ENCODE assay signal across 8 mouse cellular contexts in genomic region chr11:69123056-69123692, GRCm38 (mm10). TPM values are rescaled to one million over a fixed set of nuclear protein-coding genes. Genes with fewer than 3 reads are reported as not detected.
DNase-seq lines count a peak whose midpoint lies in the region; ATAC-seq and TF ChIP-seq lines count a peak whose summit lies in the region.

No protein-coding gene starts in this region.

- no peaks in the 10 kb centered on the region for H3K36me3 ChIP-seq in embryonic facial prominence, embryonic 12.5 days
- no peaks in the 10 kb centered on the region for H3K36me3 ChIP-seq in kidney, embryonic 14.5 days (ENCODE audit: control insufficient read depth, insufficient read depth, low read length)
- no peaks in the 10 kb centered on the region for H3K36me3 ChIP-seq in limb, embryonic 14.5 days (ENCODE audit: control insufficient read depth, insufficient read depth, low read length)
- no peaks in the 10 kb centered on the region for H3K36me3 ChIP-seq in midbrain, postnatal 0 days (ENCODE audit: insufficient read depth, low read length)

- H3K4me1 ChIP-seq in embryonic facial prominence, embryonic 12.5 days, result peaks cover 36% of the 10 kb centered on the region
- H3K4me1 ChIP-seq in kidney, embryonic 14.5 days (ENCODE audit: control insufficient read depth, insufficient read depth, low read length), result peaks cover 30% of the 10 kb centered on the region; the same call in 1 of the 2 replicates
- H3K4me1 ChIP-seq in limb, embryonic 14.5 days (ENCODE audit: control insufficient read depth, insufficient read depth, low read length), result peaks cover 26% of the 10 kb centered on the region
- peaks cover 13% of the 10 kb centered on the region for H3K4me1 ChIP-seq in midbrain, postnatal 0 days (ENCODE audit: insufficient read depth, low read length)

- under 1% methylated on average over 29 of the region's 29 CpGs for WGBS in embryonic facial prominence, embryonic 12.5 days
- WGBS in kidney, embryonic 14.5 days, result under 1% methylated on average over 29 of the region's 29 CpGs
- WGBS in limb, embryonic 14.5 days, result under 1% methylated on average over 29 of the region's 29 CpGs
- WGBS in midbrain, postnatal 0 days, result under 1% methylated on average over 29 of the region's 29 CpGs

- TF ChIP-seq POLR2A in limb, embryonic 14.5 days (IDR thresholded peaks at IDR 0.05; ENCODE audit: borderline replicate concordance, extremely low read depth, insufficient read depth, insufficient read length), result no peak

- peak; percentile 77 to 81 for DNase-seq in urinary bladder, adult 18-20 months (ENCODE audit: low spot score in 2 of 2)
- DNase-seq in urinary bladder, postnatal 10 days (ENCODE audit: low spot score), result no peak
- DNase-seq in heart, adult 9 months (ENCODE audit: low spot score in 2 of 2), result peak; percentile 78 to 92
- DNase-seq in limb, embryonic 14.5 days (ENCODE audit: low spot score), result peak; percentile 93
- DNase-seq in midbrain, postnatal 0 days (ENCODE audit: low spot score), result peak; percentile 94
- DNase-seq in spleen, postnatal 36 days (ENCODE audit: low spot score in 2 of 2), result peak; percentile 88 to 91

- H3K27ac ChIP-seq in embryonic facial prominence, embryonic 12.5 days, result peak overlapping the region; percentile 82
- peak overlapping the region; percentile 78 for H3K27ac ChIP-seq in kidney, embryonic 14.5 days (ENCODE audit: low read depth, low read length)
- peak overlapping the region; percentile 81 for H3K27ac ChIP-seq in limb, embryonic 14.5 days (replicated peaks; ENCODE audit: low read depth, low read length)
- peak overlapping the region; percentile 66 for H3K27ac ChIP-seq in midbrain, postnatal 0 days (ENCODE audit: low read depth, low read length)

- TF ChIP-seq CTCF in midbrain, postnatal 0 days (IDR thresholded peaks at IDR 0.05), result peak; percentile 58

- H3K4me2 ChIP-seq in embryonic facial prominence, embryonic 12.5 days (replicated peaks), result peak overlapping the region; percentile 88
- peak overlapping the region; percentile 95 for H3K4me2 ChIP-seq in kidney, embryonic 14.5 days (replicated peaks; ENCODE audit: low read depth, low read length)
- peak overlapping the region; percentile 90 for H3K4me2 ChIP-seq in limb, embryonic 14.5 days (replicated peaks; ENCODE audit: low read depth, low read length, severe bottlenecking)
- H3K4me2 ChIP-seq in midbrain, postnatal 0 days (ENCODE audit: low read depth, low read length, poor library complexity, severe bottlenecking), result peak overlapping the region; percentile 98

- peak overlapping the region; percentile 77 for H3K4me3 ChIP-seq in embryonic facial prominence, embryonic 12.5 days
- H3K4me3 ChIP-seq in kidney, embryonic 14.5 days (ENCODE audit: low read length), result peak overlapping the region; percentile 80
- peak overlapping the region; percentile 74 for H3K4me3 ChIP-seq in limb, embryonic 14.5 days (replicated peaks; ENCODE audit: low read length)
- peak overlapping the region; percentile 67 for H3K4me3 ChIP-seq in midbrain, postnatal 0 days (ENCODE audit: low read depth, low read length)

- peak overlapping the region; percentile 72 for H3K9ac ChIP-seq in embryonic facial prominence, embryonic 12.5 days
- peak overlapping the region; percentile 62 for H3K9ac ChIP-seq in kidney, embryonic 14.5 days (ENCODE audit: low read depth, low read length)
- peak overlapping the region; percentile 65 for H3K9ac ChIP-seq in limb, embryonic 14.5 days (ENCODE audit: low read depth, low read length, severe bottlenecking)
- H3K9ac ChIP-seq in midbrain, postnatal 0 days (replicated peaks; ENCODE audit: low read length, poor library complexity, severe bottlenecking), result peak overlapping the region; percentile 70

- H3K27me3 ChIP-seq in embryonic facial prominence, embryonic 12.5 days, result no peaks in the 10 kb centered on the region
- no peaks in the 10 kb centered on the region for H3K27me3 ChIP-seq in kidney, embryonic 14.5 days (ENCODE audit: control insufficient read depth, insufficient read depth, low read length)
- no peaks in the 10 kb centered on the region for H3K27me3 ChIP-seq in limb, embryonic 14.5 days (ENCODE audit: control insufficient read depth, insufficient read depth, low read length)
- peaks cover 4% of the 10 kb centered on the region; the same call in 1 of the 2 replicates for H3K27me3 ChIP-seq in midbrain, postnatal 0 days (ENCODE audit: insufficient read depth, low read length)

- H3K9me3 ChIP-seq in embryonic facial prominence, embryonic 12.5 days, result no peaks in the 10 kb centered on the region
- H3K9me3 ChIP-seq in kidney, embryonic 14.5 days (ENCODE audit: control insufficient read depth, low read length), result no peaks in the 10 kb centered on the region
- H3K9me3 ChIP-seq in limb, embryonic 14.5 days (ENCODE audit: control insufficient read depth, low read length), result no peaks in the 10 kb centered on the region
- no peaks in the 10 kb centered on the region for H3K9me3 ChIP-seq in midbrain, postnatal 0 days (ENCODE audit: low read length)

- ATAC-seq in embryonic facial prominence, embryonic 12.5 days (ENCODE audit: insufficient number of reproducible peaks, insufficient read depth, low FRiP score, low TSS enrichment), result no peak
- peak; percentile 5; the same call in 1 of the 2 replicates for ATAC-seq in kidney, embryonic 14.5 days (ENCODE audit: low FRiP score, low TSS enrichment)
- no peak for ATAC-seq in limb, embryonic 14.5 days (ENCODE audit: low FRiP score, low read depth)
- 0 out of 2 replicates have a peak, but pooled peaks have one; percentile 4 for ATAC-seq in midbrain, postnatal 0 days (ENCODE audit: low FRiP score)

RNA-seq across cellular contexts. Expression of gene 9130213A22Rik, which starts 0.8 kb away (rescaled TPM):
- polyA plus RNA-seq in embryonic facial prominence, embryonic 12.5 days (2016; fragmentation: Nextera tagmentation; extraction: Ambion mirVana), result 0.14 and 0.40 TPM in 2 replicates
- polyA plus RNA-seq in kidney, embryonic 14.5 days (2014; fragmentation: Nextera tagmentation; extraction: Ambion mirVana), result 0.11 and 0.43 TPM in 2 replicates
- polyA plus RNA-seq in limb, embryonic 14.5 days (2012; rRNA removed), result 1.1 and 1.4 TPM in 2 replicates
- 0.41 and 0.77 TPM in 2 replicates for polyA plus RNA-seq in limb, embryonic 14.5 days (2014; fragmentation: Nextera tagmentation; extraction: Ambion mirVana)
- 1.0 and 1.6 TPM in 2 replicates for total RNA-seq in midbrain, postnatal 0 days (2014; rRNA removed)
- 1.2 and 1.4 TPM in 2 replicates for polyA plus RNA-seq in midbrain, postnatal 0 days (2015; fragmentation: Nextera tagmentation; extraction: Ambion mirVana)

RNA-seq across cellular contexts. Expression of gene Aloxe3, which starts 2.5 kb away (rescaled TPM):
- 0.47 and 0.89 TPM in 2 replicates for polyA plus RNA-seq in embryonic facial prominence, embryonic 12.5 days (2016; fragmentation: Nextera tagmentation; extraction: Ambion mirVana)
- 0.54 and 1.1 TPM in 2 replicates for polyA plus RNA-seq in kidney, embryonic 14.5 days (2014; fragmentation: Nextera tagmentation; extraction: Ambion mirVana)
- polyA plus RNA-seq in limb, embryonic 14.5 days (2012; rRNA removed), result 1.6 TPM in 2 replicates
- polyA plus RNA-seq in limb, embryonic 14.5 days (2014; fragmentation: Nextera tagmentation; extraction: Ambion mirVana), result 1.6 and 2.2 TPM in 2 replicates
- total RNA-seq in midbrain, postnatal 0 days (2014; rRNA removed), result 16.3 and 19.4 TPM in 2 replicates
- polyA plus RNA-seq in midbrain, postnatal 0 days (2015; fragmentation: Nextera tagmentation; extraction: Ambion mirVana), result 17.8 and 21.4 TPM in 2 replicates

RNA-seq across cellular contexts. Expression of gene Hes7, which starts 3.0 kb away (rescaled TPM):
- 0.65 and 0.73 TPM in 2 replicates for polyA plus RNA-seq in embryonic facial prominence, embryonic 12.5 days (2016; fragmentation: Nextera tagmentation; extraction: Ambion mirVana)
- polyA plus RNA-seq in kidney, embryonic 14.5 days (2014; fragmentation: Nextera tagmentation; extraction: Ambion mirVana), result 0.23 and 0.41 TPM in 2 replicates
- polyA plus RNA-seq in limb, embryonic 14.5 days (2012; rRNA removed), result 1.1 and 1.4 TPM in 2 replicates
- polyA plus RNA-seq in limb, embryonic 14.5 days (2014; fragmentation: Nextera tagmentation; extraction: Ambion mirVana), result 0.30 and 0.77 TPM in 2 replicates
- 1.2 and 2.1 TPM in 2 replicates for total RNA-seq in midbrain, postnatal 0 days (2014; rRNA removed)
- 1.7 and 2.0 TPM in 2 replicates for polyA plus RNA-seq in midbrain, postnatal 0 days (2015; fragmentation: Nextera tagmentation; extraction: Ambion mirVana)

RNA-seq across cellular contexts. Expression of gene Per1, which starts 28.2 kb away (rescaled TPM):
- polyA plus RNA-seq in embryonic facial prominence, embryonic 12.5 days (2016; fragmentation: Nextera tagmentation; extraction: Ambion mirVana), result 11.4 and 11.5 TPM in 2 replicates
- polyA plus RNA-seq in kidney, embryonic 14.5 days (2014; fragmentation: Nextera tagmentation; extraction: Ambion mirVana), result 6.1 and 8.9 TPM in 2 replicates
- 19.3 and 25.4 TPM in 2 replicates for polyA plus RNA-seq in limb, embryonic 14.5 days (2012; rRNA removed)
- polyA plus RNA-seq in limb, embryonic 14.5 days (2014; fragmentation: Nextera tagmentation; extraction: Ambion mirVana), result 16.0 and 22.5 TPM in 2 replicates
- total RNA-seq in midbrain, postnatal 0 days (2014; rRNA removed), result 28.5 and 47.1 TPM in 2 replicates
- 11.8 and 15.4 TPM in 2 replicates for polyA plus RNA-seq in midbrain, postnatal 0 days (2015; fragmentation: Nextera tagmentation; extraction: Ambion mirVana)

RNA-seq across cellular contexts. Expression of gene Alox12b, which starts 33.6 kb away (rescaled TPM):
- polyA plus RNA-seq in embryonic facial prominence, embryonic 12.5 days (2016; fragmentation: Nextera tagmentation; extraction: Ambion mirVana), result 0.15 and 0.19 TPM in 2 replicates
- polyA plus RNA-seq in kidney, embryonic 14.5 days (2014; fragmentation: Nextera tagmentation; extraction: Ambion mirVana), result 0.23 and 0.28 TPM in 2 replicates
- 0.24 and 0.26 TPM in 2 replicates for polyA plus RNA-seq in limb, embryonic 14.5 days (2012; rRNA removed)
- 0.26 and 0.83 TPM in 2 replicates for polyA plus RNA-seq in limb, embryonic 14.5 days (2014; fragmentation: Nextera tagmentation; extraction: Ambion mirVana)
- 1.0 and 1.5 TPM in 2 replicates for total RNA-seq in midbrain, postnatal 0 days (2014; rRNA removed)
- 0.67 and 0.91 TPM in 2 replicates for polyA plus RNA-seq in midbrain, postnatal 0 days (2015; fragmentation: Nextera tagmentation; extraction: Ambion mirVana)

Comparison
In these comparisons a context has a peak if more than half of its experiments do, and no peak if none do; other contexts are left out.
1. ATAC-seq: peak in kidney, embryonic 14.5 days (single experiment) and midbrain, postnatal 0 days (single experiment); none in embryonic facial prominence, embryonic 12.5 days (single experiment) and limb, embryonic 14.5 days (single experiment).
2. Peak in every context shown above with its lines, with median percentiles within 50 percentile points of each other: H3K27ac ChIP-seq, H3K4me2 ChIP-seq, H3K4me3 ChIP-seq and H3K9ac ChIP-seq.